Mouse (Mus musculus): ENCODE measurements around the gene Tha1. TPM values are rescaled to one million over a fixed set of nuclear protein-coding genes. Genes with fewer than 3 reads are reported as not detected.
A peak's percentile ranks its signal among the peaks of the same experiment; 100 is the strongest.

The Tha1 gene
- polyA plus RNA-seq, 1 experiment from 2014 or later = 6.9 TPM

DNA sequence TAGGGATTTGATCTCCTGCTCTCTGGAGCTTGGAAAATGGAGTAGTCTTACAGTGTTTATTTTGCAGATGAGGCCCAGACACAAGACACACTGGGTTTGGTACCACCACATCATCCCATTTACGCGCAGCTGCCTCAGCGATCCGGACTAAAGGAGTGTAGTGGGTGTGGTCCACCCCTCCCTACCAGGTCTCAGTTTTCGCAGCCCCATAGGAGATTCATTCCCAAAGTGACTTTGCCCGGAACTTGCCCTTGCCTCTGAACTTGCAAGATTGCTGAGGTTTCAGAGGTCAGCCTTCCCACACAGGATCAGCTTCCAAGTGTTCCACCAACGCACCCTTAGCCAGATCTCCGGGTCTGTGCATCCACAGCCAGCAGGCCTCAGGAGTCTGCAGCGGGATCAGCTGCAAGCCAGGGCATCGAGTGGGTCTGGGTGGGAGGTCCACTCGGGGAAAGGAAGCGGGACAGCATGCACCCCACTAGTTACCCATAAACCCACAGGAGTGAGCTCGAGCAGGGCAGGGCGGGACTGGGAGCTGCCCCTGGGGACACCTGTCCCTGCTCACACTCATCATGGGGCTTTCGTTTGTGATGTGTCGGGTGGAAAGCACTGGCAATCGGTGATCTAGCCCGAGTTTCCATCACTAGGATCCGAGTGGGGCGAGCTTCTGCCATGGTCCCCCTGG lies 15.0 kb upstream of the Tha1 start:
- Histone ChIP-seq H3K4me1 (ENCODE audit: insufficient read depth, low read length) (peaks cover 40% of the 10 kb centered on the region), H3K9me3 (ENCODE audit: low read length) (no peaks in the 10 kb centered on the region), H3K4me2 (replicated peaks; ENCODE audit: low read depth, low read length) (peak overlapping the region; percentile 50), H3K4me3 (ENCODE audit: low read length) (no peak overlapping the region), H3K9ac (replicated peaks; ENCODE audit: low read length) (peak overlapping the region; percentile 55; the same call in 1 of the 2 replicates), H3K27me3 (ENCODE audit: insufficient read depth, low read length) (peaks cover 12% of the 10 kb centered on the region; the same call in 1 of the 2 replicates), H3K36me3 (ENCODE audit: insufficient read depth, low read length) (no peaks in the 10 kb centered on the region), H3K27ac (ENCODE audit: low read length) (no peak overlapping the region)
- ATAC-seq (ENCODE audit: low FRiP score, low TSS enrichment) = no peak
- 19% methylated on average over 20 of the region's 20 CpGs for WGBS

DNA sequence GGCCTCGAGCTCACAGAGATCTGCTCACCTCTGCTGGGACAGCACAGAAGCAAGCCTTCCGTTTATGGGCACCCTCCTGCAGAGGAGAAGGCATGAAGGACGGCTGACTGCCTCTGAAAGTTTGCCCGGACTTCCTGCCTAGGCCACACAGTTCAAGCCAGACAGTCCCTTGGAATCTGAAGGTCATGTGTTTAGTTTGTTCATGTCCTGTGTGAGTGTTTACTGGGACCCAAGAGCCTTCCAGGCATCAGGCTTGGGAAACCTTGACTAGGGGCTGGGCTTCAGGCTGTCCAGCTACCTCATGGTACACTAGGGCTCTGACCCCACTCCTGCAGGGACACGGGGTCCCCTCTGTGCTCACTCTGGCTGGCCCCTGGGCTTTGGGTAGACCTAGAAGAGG lies 12.7 kb upstream of the Tha1 start:
- H3K27ac ChIP-seq (ENCODE audit: low read length) = no peak overlapping the region; the same call in 1 of the 2 replicates
- no peak overlapping the region for H3K4me2 ChIP-seq (replicated peaks; ENCODE audit: low read depth, low read length)
- no peak overlapping the region for H3K9ac ChIP-seq (replicated peaks; ENCODE audit: low read length)
- 38% methylated on average over 5 of the region's 5 CpGs for WGBS
- H3K4me1 ChIP-seq (ENCODE audit: insufficient read depth, low read length) = peaks cover 50% of the 10 kb centered on the region
- H3K36me3 ChIP-seq (ENCODE audit: insufficient read depth, low read length) = no peaks in the 10 kb centered on the region
- no peak for ATAC-seq (ENCODE audit: low FRiP score, low TSS enrichment)
- H3K27me3 ChIP-seq (ENCODE audit: insufficient read depth, low read length) = peaks cover 3% of the 10 kb centered on the region; the same call in 1 of the 2 replicates
- H3K4me3 ChIP-seq (ENCODE audit: low read length) = no peak overlapping the region
- no peaks in the 10 kb centered on the region for H3K9me3 ChIP-seq (ENCODE audit: low read length)

DNA sequence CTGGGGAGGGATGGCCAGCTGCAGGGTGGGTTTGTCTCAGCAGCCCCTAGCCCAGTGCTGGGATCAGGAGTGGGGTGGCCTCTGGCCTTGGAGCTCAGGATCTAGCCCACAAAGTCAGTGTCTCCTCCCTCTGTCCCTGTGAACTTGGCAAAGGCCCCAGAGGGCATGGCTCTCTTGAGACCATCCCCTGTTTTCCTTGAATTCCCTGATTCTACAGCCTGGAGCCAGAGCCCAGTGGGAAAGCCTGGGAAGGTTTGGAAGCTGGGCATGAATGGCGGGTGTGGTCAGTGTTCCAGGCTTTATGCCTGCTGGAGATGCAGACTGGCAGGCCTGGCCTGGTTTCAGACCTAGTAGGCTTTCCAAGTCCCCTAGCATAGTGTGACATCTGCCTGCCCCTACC lies 8.9 kb upstream of the Tha1 start:
- Histone ChIP-seq H3K27me3 (ENCODE audit: insufficient read depth, low read length) (no peaks in the 10 kb centered on the region), H3K4me1 (ENCODE audit: insufficient read depth, low read length) (peaks cover 49% of the 10 kb centered on the region), H3K9ac (replicated peaks; ENCODE audit: low read length) (no peak overlapping the region), H3K4me3 (ENCODE audit: low read length) (no peak overlapping the region), H3K36me3 (ENCODE audit: insufficient read depth, low read length) (no peaks in the 10 kb centered on the region), H3K4me2 (replicated peaks; ENCODE audit: low read depth, low read length) (no peak overlapping the region), H3K27ac (ENCODE audit: low read length) (peak overlapping the region; percentile 59), H3K9me3 (ENCODE audit: low read length) (no peaks in the 10 kb centered on the region)
- 73% methylated on average over 1 of the region's 1 CpGs for WGBS
- no peak for ATAC-seq (ENCODE audit: low FRiP score, low TSS enrichment)

DNA sequence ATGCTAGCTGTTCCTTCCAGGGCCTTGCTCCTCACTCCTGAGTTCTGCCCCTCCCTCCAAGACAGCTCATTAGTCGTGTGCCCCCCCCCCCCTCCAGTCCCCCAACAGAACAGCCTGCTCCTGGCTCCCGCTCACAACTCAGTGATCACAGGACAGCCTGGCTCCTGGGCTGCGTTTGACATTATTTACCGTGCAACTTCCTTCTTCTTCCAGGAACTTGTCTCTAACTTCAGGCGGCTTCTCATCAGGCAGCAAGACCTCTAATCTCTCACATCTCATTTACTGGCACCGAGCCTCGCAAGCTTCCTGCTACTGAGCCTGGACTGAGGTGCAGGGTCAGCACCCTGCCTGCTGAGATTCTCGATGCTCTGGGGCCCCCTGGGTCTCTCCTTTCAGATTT lies 8.5 kb upstream of the Tha1 start:
- under 1% methylated on average over 8 of the region's 8 CpGs for WGBS
- Histone ChIP-seq H3K9me3 (ENCODE audit: low read length) (no peaks in the 10 kb centered on the region), H3K4me3 (ENCODE audit: low read length) (no peak overlapping the region), H3K27me3 (ENCODE audit: insufficient read depth, low read length) (no peaks in the 10 kb centered on the region), H3K36me3 (ENCODE audit: insufficient read depth, low read length) (no peaks in the 10 kb centered on the region), H3K4me1 (ENCODE audit: insufficient read depth, low read length) (peaks cover 49% of the 10 kb centered on the region), H3K4me2 (replicated peaks; ENCODE audit: low read depth, low read length) (no peak overlapping the region), H3K27ac (ENCODE audit: low read length) (peak overlapping the region; percentile 59), H3K9ac (replicated peaks; ENCODE audit: low read length) (no peak overlapping the region)
- ATAC-seq (ENCODE audit: low FRiP score, low TSS enrichment) = peak; percentile 33; the same call in 1 of the 2 replicates

DNA sequence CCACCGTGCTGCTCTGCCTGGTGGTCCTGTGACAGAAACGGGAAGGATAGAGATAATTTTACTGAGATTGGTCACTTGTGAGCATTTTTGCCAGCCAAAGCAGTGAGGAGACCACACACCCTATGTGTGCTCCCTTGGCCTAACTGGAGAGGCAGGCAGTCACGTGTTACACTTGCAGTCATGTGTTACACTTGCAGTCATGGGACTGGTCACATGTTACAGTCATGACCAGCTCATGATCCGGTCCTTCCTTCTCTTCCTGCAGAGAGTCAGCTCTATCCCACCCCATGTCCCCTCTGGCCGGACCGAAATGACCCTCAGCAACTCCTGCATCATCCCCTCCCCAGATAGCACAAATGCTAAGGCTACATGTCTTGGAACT lies 7.7 kb upstream of the Tha1 start:
- Histone ChIP-seq H3K4me3 (ENCODE audit: low read length) (no peak overlapping the region), H3K27ac (ENCODE audit: low read length) (peak overlapping the region; percentile 59; the same call in 1 of the 2 replicates), H3K36me3 (ENCODE audit: insufficient read depth, low read length) (no peaks in the 10 kb centered on the region), H3K4me1 (ENCODE audit: insufficient read depth, low read length) (peaks cover 49% of the 10 kb centered on the region), H3K4me2 (replicated peaks; ENCODE audit: low read depth, low read length) (no peak overlapping the region), H3K27me3 (ENCODE audit: insufficient read depth, low read length) (no peaks in the 10 kb centered on the region), H3K9ac (replicated peaks; ENCODE audit: low read length) (no peak overlapping the region), H3K9me3 (ENCODE audit: low read length) (no peaks in the 10 kb centered on the region)
- WGBS = 76% methylated on average over 6 of the region's 6 CpGs
- ATAC-seq (ENCODE audit: low FRiP score, low TSS enrichment) = no peak

DNA sequence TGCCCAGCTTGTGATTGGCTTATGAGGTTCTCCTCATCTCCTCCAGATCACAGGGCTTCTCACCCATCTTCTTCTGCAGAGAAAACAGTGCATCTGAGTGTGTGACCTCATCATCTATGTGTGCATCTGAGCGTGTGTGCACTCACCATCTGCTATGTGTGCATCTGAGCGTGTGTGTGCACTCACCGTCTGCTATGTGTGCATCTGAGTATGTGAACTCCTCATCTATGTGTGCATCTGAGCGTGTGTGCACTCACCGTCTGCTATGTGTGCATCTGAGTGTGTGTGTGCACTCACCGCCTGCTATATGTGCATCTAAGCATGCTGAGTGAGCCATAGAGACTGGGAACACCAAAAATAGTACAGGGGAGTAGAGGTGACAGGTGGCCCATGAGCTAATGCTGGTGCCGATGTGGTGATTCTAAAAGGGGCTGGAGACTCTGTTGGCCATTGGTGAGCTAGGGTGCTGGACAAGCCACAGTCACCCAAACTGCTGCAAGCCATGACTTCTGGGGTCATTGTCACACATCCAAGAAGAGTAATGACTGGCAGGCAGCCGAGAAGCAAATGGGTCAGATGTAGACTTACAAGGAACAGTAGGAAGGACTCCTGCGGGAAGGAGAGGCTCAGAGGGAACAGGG lies 7.2 kb upstream of the Tha1 start:
- Histone ChIP-seq H3K9ac (replicated peaks; ENCODE audit: low read length) (no peak overlapping the region), H3K27me3 (ENCODE audit: insufficient read depth, low read length) (no peaks in the 10 kb centered on the region), H3K4me3 (ENCODE audit: low read length) (no peak overlapping the region), H3K9me3 (ENCODE audit: low read length) (no peaks in the 10 kb centered on the region), H3K27ac (ENCODE audit: low read length) (no peak overlapping the region), H3K36me3 (ENCODE audit: insufficient read depth, low read length) (no peaks in the 10 kb centered on the region), H3K4me1 (ENCODE audit: insufficient read depth, low read length) (peaks cover 51% of the 10 kb centered on the region), H3K4me2 (replicated peaks; ENCODE audit: low read depth, low read length) (no peak overlapping the region)
- no peak for ATAC-seq (ENCODE audit: low FRiP score, low TSS enrichment)
- 90% methylated on average over 9 of the region's 9 CpGs for WGBS

DNA sequence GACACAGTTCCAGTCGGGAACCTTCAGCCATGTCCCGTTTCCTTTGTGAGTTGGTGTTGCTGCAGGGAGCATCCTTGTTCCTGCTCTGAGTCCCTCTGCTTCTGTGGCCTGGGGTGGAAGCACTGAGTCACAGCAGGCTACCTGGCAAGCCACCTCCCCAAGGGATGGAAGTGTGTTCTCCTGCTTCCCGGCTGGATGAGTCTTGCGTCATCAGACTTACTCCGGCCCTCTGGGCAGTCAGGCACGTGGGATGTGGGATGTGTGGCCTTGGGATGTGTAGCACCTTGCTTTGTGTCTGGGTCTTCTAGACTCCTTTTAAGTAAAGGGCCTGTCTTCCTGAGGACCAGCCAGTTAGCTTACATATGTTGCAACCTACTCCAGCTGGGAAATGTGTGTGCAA lies 6.4 kb upstream of the Tha1 start:
- Histone ChIP-seq H3K9ac (replicated peaks; ENCODE audit: low read length) (no peak overlapping the region), H3K9me3 (ENCODE audit: low read length) (no peaks in the 10 kb centered on the region), H3K4me2 (replicated peaks; ENCODE audit: low read depth, low read length) (no peak overlapping the region), H3K27ac (ENCODE audit: low read length) (no peak overlapping the region), H3K4me3 (ENCODE audit: low read length) (no peak overlapping the region), H3K27me3 (ENCODE audit: insufficient read depth, low read length) (no peaks in the 10 kb centered on the region), H3K4me1 (ENCODE audit: insufficient read depth, low read length) (peaks cover 51% of the 10 kb centered on the region), H3K36me3 (ENCODE audit: insufficient read depth, low read length) (no peaks in the 10 kb centered on the region)
- no peak for ATAC-seq (ENCODE audit: low FRiP score, low TSS enrichment)
- 73% methylated on average over 6 of the region's 6 CpGs for WGBS

DNA sequence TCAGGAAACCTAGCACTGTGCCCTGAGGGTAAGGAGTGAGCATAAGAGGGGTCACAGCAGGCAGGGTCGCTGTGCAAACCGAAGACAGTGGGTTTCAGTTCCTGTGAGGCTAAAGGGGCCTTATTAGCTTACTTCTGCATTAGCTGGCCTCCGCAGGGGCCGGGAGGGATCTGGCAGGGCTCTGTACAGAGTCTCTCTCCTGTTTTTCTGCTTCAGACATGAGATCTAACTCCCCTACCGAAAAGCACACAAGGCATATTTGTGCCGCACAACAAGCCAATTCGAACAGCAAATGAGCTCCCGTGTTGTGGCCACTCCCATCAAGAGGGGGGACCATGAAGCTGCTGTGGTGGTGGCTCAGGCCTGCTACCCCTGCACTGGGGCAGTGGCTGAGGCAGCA lies 5.6 kb upstream of the Tha1 start:
- H3K9ac ChIP-seq (replicated peaks; ENCODE audit: low read length) = peak overlapping the region; percentile 14
- H3K36me3 ChIP-seq (ENCODE audit: insufficient read depth, low read length) = no peaks in the 10 kb centered on the region
- H3K4me1 ChIP-seq (ENCODE audit: insufficient read depth, low read length) = peaks cover 51% of the 10 kb centered on the region
- peak overlapping the region; percentile 11 for H3K4me2 ChIP-seq (replicated peaks; ENCODE audit: low read depth, low read length)
- peak overlapping the region; percentile 62; the same call in 1 of the 2 replicates for H3K27ac ChIP-seq (ENCODE audit: low read length)
- 39% methylated on average over 8 of the region's 8 CpGs for WGBS
- H3K27me3 ChIP-seq (ENCODE audit: insufficient read depth, low read length) = no peaks in the 10 kb centered on the region
- no peaks in the 10 kb centered on the region for H3K9me3 ChIP-seq (ENCODE audit: low read length)
- ATAC-seq (ENCODE audit: low FRiP score, low TSS enrichment) = no peak
- H3K4me3 ChIP-seq (ENCODE audit: low read length) = no peak overlapping the region

DNA sequence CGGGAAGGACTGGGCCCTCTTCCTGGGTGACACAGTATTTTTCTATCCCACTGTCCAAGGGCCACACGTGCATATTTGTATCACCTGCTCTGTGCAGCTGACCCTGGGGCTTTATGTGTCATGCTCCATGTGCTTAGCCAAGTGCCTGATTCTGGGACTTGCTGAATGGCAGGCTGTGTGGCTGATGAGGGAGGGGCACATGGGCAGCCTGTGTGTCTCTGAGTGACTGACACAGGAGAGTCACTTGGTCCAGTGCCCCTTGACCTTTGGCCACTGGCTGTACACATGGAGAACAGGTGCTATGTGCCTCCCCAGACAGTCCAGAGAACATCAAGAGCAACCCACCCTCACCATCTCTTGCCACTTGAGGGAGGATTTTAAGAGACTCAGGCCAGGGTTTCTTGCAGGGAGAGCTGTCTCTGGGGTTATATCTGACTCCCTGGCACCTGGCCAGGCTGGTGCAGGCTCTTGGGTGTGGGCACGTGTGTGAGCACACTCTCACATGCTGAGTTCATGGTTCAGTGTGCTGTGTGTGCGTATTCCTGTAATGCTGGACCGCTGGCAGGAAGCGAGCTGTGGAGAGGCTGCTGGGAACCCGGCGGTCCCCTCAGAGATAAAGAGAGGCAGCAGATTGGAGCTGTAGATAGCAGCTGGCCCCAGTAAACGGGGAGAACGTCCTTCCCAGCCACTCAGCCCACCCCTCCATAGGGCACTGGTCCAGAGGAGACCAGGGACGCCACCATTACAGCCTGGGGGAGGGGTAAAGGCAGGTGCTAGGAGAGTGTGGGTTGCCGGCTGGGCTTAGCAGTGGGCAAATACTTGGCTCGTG lies 4.8 kb upstream of the Tha1 start:
- 21% methylated on average over 13 of the region's 13 CpGs for WGBS
- H3K9me3 ChIP-seq (ENCODE audit: low read length) = no peaks in the 10 kb centered on the region
- H3K27ac ChIP-seq (ENCODE audit: low read length) = peak overlapping the region; percentile 62
- peak; percentile 43; the same call in 1 of the 2 replicates for ATAC-seq (ENCODE audit: low FRiP score, low TSS enrichment)
- H3K9ac ChIP-seq (replicated peaks; ENCODE audit: low read length) = peak overlapping the region; percentile 14
- no peak overlapping the region for H3K4me3 ChIP-seq (ENCODE audit: low read length)
- peak overlapping the region; percentile 11 for H3K4me2 ChIP-seq (replicated peaks; ENCODE audit: low read depth, low read length)
- no peaks in the 10 kb centered on the region for H3K36me3 ChIP-seq (ENCODE audit: insufficient read depth, low read length)
- peaks cover 54% of the 10 kb centered on the region for H3K4me1 ChIP-seq (ENCODE audit: insufficient read depth, low read length)
- no peaks in the 10 kb centered on the region for H3K27me3 ChIP-seq (ENCODE audit: insufficient read depth, low read length)
